Mouse (Mus musculus): Measurements from ENCODE around the gene E130114P18Rik. TPM values are rescaled to one million over a fixed set of nuclear protein-coding genes. Genes with fewer than 3 reads are reported as not detected.
A peak's percentile ranks its signal among the peaks of the same experiment; 100 is the strongest.

E130114P18Rik gene
- polyA plus RNA-seq, 1 experiment, result not detected

- Histone ChIP-seq H3K27me3 (ENCODE audit: control insufficient read depth, insufficient read depth, low read length) (no peaks in the 10 kb centered on the region), H3K4me1 (ENCODE audit: control insufficient read depth, insufficient read depth, insufficient read length, low read length) (no peaks in the 10 kb centered on the region), H3K36me3 (ENCODE audit: control insufficient read depth, insufficient read depth, low read length) (no peaks in the 10 kb centered on the region), H3K27ac (ENCODE audit: insufficient read depth, low read depth, low read length) (no peak overlapping the region), H3K4me3 (ENCODE audit: low read depth, low read length) (no peak overlapping the region)
- TF ChIP-seq CTCF (IDR thresholded peaks at IDR 0.05; ENCODE audit: extremely low read depth, insufficient read length, insufficient replicate concordance, low read depth, low read length) (no peak), POLR2A (IDR thresholded peaks at IDR 0.05; ENCODE audit: low read depth, low read length) (no peak)
- WGBS, result 89% methylated on average over 3 of the region's 3 CpGs
Observed at GRCm38 (mm10) chr4:97766100-97766499, 11.8 kb downstream of the E130114P18Rik start.

- Histone ChIP-seq H3K27ac (ENCODE audit: insufficient read depth, low read depth, low read length) (no peak overlapping the region), H3K27me3 (ENCODE audit: control insufficient read depth, insufficient read depth, low read length) (no peaks in the 10 kb centered on the region), H3K4me1 (ENCODE audit: control insufficient read depth, insufficient read depth, insufficient read length, low read length) (no peaks in the 10 kb centered on the region), H3K36me3 (ENCODE audit: control insufficient read depth, insufficient read depth, low read length) (no peaks in the 10 kb centered on the region), H3K4me3 (ENCODE audit: low read depth, low read length) (no peak overlapping the region)
- no peak for TF ChIP-seq CTCF (IDR thresholded peaks at IDR 0.05; ENCODE audit: extremely low read depth, insufficient read length, insufficient replicate concordance, low read depth, low read length)
- no peak for TF ChIP-seq POLR2A (IDR thresholded peaks at IDR 0.05; ENCODE audit: low read depth, low read length)
- 93% methylated on average over 4 of the region's 4 CpGs for WGBS
Observed at GRCm38 (mm10) chr4:97765341-97766020, 12.4 kb downstream of the E130114P18Rik start.

- no peak for TF ChIP-seq CTCF (IDR thresholded peaks at IDR 0.05; ENCODE audit: extremely low read depth, insufficient read length, insufficient replicate concordance, low read depth, low read length)
- TF ChIP-seq POLR2A (IDR thresholded peaks at IDR 0.05; ENCODE audit: low read depth, low read length), result no peak
- Histone ChIP-seq H3K27ac (ENCODE audit: insufficient read depth, low read depth, low read length) (no peak overlapping the region), H3K27me3 (ENCODE audit: control insufficient read depth, insufficient read depth, low read length) (no peaks in the 10 kb centered on the region), H3K4me3 (ENCODE audit: low read depth, low read length) (no peak overlapping the region), H3K4me1 (ENCODE audit: control insufficient read depth, insufficient read depth, insufficient read length, low read length) (no peaks in the 10 kb centered on the region), H3K36me3 (ENCODE audit: control insufficient read depth, insufficient read depth, low read length) (no peaks in the 10 kb centered on the region)
- 61% methylated on average over 4 of the region's 4 CpGs for WGBS
Observed at GRCm38 (mm10) chr4:97764616-97765015, 13.3 kb downstream of the E130114P18Rik start.

GRCm38 (mm10) chr4:97758661-97759060 lies 19.2 kb downstream of the E130114P18Rik start:
- Histone ChIP-seq H3K36me3 (ENCODE audit: control insufficient read depth, insufficient read depth, low read length) (no peaks in the 10 kb centered on the region), H3K27me3 (ENCODE audit: control insufficient read depth, insufficient read depth, low read length) (no peaks in the 10 kb centered on the region), H3K27ac (ENCODE audit: insufficient read depth, low read depth, low read length) (peak overlapping the region; percentile 12; the same call in 1 of the 2 replicates), H3K4me3 (ENCODE audit: low read depth, low read length) (no peak overlapping the region), H3K4me1 (ENCODE audit: control insufficient read depth, insufficient read depth, insufficient read length, low read length) (no peaks in the 10 kb centered on the region)
- TF ChIP-seq CTCF (IDR thresholded peaks at IDR 0.05; ENCODE audit: extremely low read depth, insufficient read length, insufficient replicate concordance, low read depth, low read length), result no peak
- no peak for TF ChIP-seq POLR2A (IDR thresholded peaks at IDR 0.05; ENCODE audit: low read depth, low read length)
- 80% methylated on average over 3 of the region's 3 CpGs for WGBS

- Histone ChIP-seq H3K27ac (ENCODE audit: insufficient read depth, low read depth, low read length) (0 out of 2 replicates have a peak overlapping the region, but pooled peaks have one; percentile 17), H3K4me1 (ENCODE audit: control insufficient read depth, insufficient read depth, insufficient read length, low read length) (no peaks in the 10 kb centered on the region), H3K27me3 (ENCODE audit: control insufficient read depth, insufficient read depth, low read length) (no peaks in the 10 kb centered on the region), H3K36me3 (ENCODE audit: control insufficient read depth, insufficient read depth, low read length) (no peaks in the 10 kb centered on the region), H3K4me3 (ENCODE audit: low read depth, low read length) (peak overlapping the region; percentile 62)
- 2% methylated on average over 14 of the region's 14 CpGs for WGBS
- TF ChIP-seq POLR2A (IDR thresholded peaks at IDR 0.05; ENCODE audit: low read depth, low read length), result no peak
- TF ChIP-seq CTCF (IDR thresholded peaks at IDR 0.05; ENCODE audit: extremely low read depth, insufficient read length, insufficient replicate concordance, low read depth, low read length), result 0 out of 2 replicates have a peak, but pooled peaks have one; percentile 4
Observed at GRCm38 (mm10) chr4:97757978-97758461, 19.9 kb downstream of the E130114P18Rik start.

GRCm38 (mm10) chr4:97757207-97757977 lies 20.5 kb downstream of the E130114P18Rik start:
- Histone ChIP-seq H3K27ac (ENCODE audit: insufficient read depth, low read depth, low read length) (peak overlapping the region; percentile 28), H3K4me3 (ENCODE audit: low read depth, low read length) (peak overlapping the region; percentile 62), H3K27me3 (ENCODE audit: control insufficient read depth, insufficient read depth, low read length) (no peaks in the 10 kb centered on the region), H3K36me3 (ENCODE audit: control insufficient read depth, insufficient read depth, low read length) (no peaks in the 10 kb centered on the region), H3K4me1 (ENCODE audit: control insufficient read depth, insufficient read depth, insufficient read length, low read length) (peaks cover 3% of the 10 kb centered on the region; the same call in 1 of the 2 replicates)
- TF ChIP-seq CTCF (IDR thresholded peaks at IDR 0.05; ENCODE audit: extremely low read depth, insufficient read length, insufficient replicate concordance, low read depth, low read length) (no peak), POLR2A (IDR thresholded peaks at IDR 0.05; ENCODE audit: low read depth, low read length) (no peak)
- under 1% methylated on average over 38 of the region's 38 CpGs for WGBS

GRCm38 (mm10) chr4:97754241-97754640 lies 23.6 kb downstream of the E130114P18Rik start:
- H3K27me3 ChIP-seq (ENCODE audit: control insufficient read depth, insufficient read depth, low read length), result no peaks in the 10 kb centered on the region
- no peaks in the 10 kb centered on the region for H3K36me3 ChIP-seq (ENCODE audit: control insufficient read depth, insufficient read depth, low read length)
- H3K4me1 ChIP-seq (ENCODE audit: control insufficient read depth, insufficient read depth, insufficient read length, low read length), result peaks cover 3% of the 10 kb centered on the region; the same call in 1 of the 2 replicates
- peak overlapping the region; percentile 35; the same call in 1 of the 2 replicates for H3K27ac ChIP-seq (ENCODE audit: insufficient read depth, low read depth, low read length)
- 63% methylated on average over 12 of the region's 12 CpGs for WGBS
- TF ChIP-seq CTCF (IDR thresholded peaks at IDR 0.05; ENCODE audit: extremely low read depth, insufficient read length, insufficient replicate concordance, low read depth, low read length) (no peak), POLR2A (IDR thresholded peaks at IDR 0.05; ENCODE audit: low read depth, low read length) (no peak)
- no peak overlapping the region for H3K4me3 ChIP-seq (ENCODE audit: low read depth, low read length)

Measured in small intestine, adult 2 months (tissue).